Mouse (Mus musculus) lung, adult 2 months (tissue): ENCODE results near the gene Cd200.

Source experiments
- CTCF ChIP-seq: fragments of 200-500 bp; IDR thresholded peaks from 2 replicates; pipeline ENCODE4 v1.5.1; 2011; ENCODE audit warnings: mild to moderate bottlenecking, low read length, control low read depth; ENCODE audit not compliant: insufficient read depth
- POLR2A ChIP-seq: fragments of 200-500 bp; IDR thresholded peaks from 2 replicates; pipeline ENCODE4 v1.6.1; 2011; ENCODE audit warnings: low read depth, mild to moderate bottlenecking, control low read depth, low read length, borderline replicate concordance; ENCODE audit errors: extremely low read depth

GRCm38 (mm10) chr16:45407091-45407490, 1.8 kb downstream of the Cd200 start:
- TF ChIP-seq POLR2A = no peak
- no peak for TF ChIP-seq CTCF
